Mouse (Mus musculus) forelimb bud, embryonic 11.5 days (tissue): ENCODE results near the gene Mboat2.

Experiments used
- DNase-seq: peaks from one replicate; pipeline ENCODE4 v3.0.0-alpha.2; 2012; ENCODE audit warnings: low read depth, low spot score

The Mboat2 gene

GRCm38 (mm10) chr12:24830766-24831152, at the start of gene Mboat2:
TSS of gene Mboat2 (plus strand) at chr12:24830879.
- DNase-seq, result peak; percentile 78

- DNase-seq, result peak; percentile 21
These were observed 46.9 kb upstream of the Mboat2 start for GRCm38 (mm10) chr12:24783735-24784134.

DNA sequence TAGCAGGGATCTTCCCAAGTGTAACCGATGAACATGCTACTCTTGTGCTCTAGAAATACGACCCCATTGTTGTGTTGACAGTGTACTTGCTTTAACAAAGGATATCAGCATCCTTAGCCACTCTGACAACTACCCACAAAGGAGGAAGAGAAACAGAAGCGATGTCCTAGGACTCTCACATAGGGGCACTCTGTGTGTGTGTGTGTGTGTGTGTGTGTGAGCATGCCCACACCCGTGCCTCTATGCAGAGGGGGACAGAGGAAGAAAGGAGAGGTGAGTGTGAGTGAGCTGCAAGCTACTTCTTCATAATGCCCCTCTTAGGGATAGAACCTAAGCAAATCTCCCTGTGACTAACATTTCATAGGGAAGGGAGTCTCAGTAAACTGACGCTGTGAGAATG, 44.8 kb upstream of the Mboat2 start:
- no peak for DNase-seq

DNA sequence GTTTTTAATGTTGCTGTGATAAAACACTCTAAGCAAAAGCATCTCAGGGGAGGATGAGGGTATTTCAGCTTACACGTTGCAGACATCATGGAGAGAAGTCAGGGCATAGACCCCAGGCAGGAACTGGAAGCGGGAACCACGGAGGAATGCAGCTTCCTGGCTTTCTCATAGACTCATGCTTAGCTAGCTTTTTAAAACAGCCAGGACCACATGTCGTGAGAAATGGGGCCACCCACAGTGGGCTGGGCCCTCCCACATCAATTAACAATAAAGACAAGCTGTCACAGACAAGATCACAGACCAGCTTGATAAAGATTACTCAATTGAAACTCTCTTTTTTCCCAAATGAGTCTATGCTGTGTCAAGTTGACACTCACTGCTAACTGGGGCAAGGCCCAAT, 44.4 kb upstream of the Mboat2 start:
- DNase-seq, result no peak

DNA sequence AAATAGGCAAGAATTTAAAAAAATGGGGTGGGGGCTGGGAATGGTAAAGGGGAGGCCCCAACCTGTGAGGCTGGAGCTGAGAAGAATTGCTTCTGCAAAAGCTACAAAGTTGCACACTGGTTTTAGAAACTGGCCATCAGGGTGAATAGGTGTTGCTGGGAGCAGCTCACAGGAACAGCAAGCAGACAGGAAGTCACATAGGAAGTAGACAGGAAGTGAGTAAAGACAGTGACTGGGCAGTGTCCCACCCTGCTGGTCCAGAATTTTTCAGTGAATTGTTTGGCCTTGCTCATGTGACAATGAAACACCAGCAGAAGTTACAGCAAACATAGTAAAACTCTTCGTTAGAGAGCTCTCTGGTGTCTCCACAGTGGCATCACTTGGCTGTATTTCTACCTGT, 41.0 kb upstream of the Mboat2 start:
- DNase-seq, result no peak

- no peak for DNase-seq
These were observed 19.4 kb upstream of the Mboat2 start for GRCm38 (mm10) chr12:24811230-24811629.

DNA sequence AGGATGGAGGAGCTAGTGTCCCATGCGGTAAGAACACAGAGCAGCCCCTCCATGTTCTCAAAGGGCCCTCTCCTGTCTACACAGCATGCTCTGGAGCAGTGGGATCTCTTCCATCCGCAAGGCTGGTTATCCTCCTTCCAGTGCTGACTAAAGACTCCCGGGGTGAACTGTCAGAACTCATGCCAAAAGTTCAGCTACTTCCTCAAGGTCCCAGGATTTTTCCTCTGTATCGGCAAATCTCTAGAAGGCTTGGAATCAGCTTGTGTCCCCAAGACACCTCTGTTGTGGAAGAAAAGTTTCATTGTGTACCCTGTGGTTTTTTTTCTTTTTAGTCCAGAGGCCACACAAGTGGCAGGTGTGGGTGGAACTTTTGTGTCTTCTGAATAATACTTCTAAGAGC, 18.8 kb upstream of the Mboat2 start:
- no peak for DNase-seq

DNA sequence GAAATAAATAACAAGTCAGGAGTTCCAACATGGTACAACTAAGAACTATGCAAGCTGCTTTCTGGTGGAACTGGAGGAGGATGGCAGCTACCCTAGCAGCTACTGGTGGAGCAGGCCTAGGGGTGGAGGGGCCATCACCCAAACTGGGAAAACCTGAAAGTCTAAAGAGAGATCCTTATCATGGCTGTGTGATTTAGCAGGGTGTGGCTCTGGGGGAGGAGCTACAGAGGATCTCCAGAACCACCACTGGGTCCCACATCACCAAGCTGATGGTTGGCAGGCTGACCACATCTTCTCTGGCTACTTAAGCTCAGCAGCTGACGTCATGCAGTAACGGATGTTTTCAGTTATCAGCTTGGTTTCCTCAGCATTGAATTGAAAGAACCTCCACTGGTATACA, 7.8 kb upstream of the Mboat2 start:
- DNase-seq, result no peak

- DNase-seq, result no peak
These were observed 6.9 kb upstream of the Mboat2 start for GRCm38 (mm10) chr12:24823636-24824354.

- no peak for DNase-seq
These were observed 593 bp upstream of the Mboat2 start for GRCm38 (mm10) chr12:24830086-24830485.

DNA sequence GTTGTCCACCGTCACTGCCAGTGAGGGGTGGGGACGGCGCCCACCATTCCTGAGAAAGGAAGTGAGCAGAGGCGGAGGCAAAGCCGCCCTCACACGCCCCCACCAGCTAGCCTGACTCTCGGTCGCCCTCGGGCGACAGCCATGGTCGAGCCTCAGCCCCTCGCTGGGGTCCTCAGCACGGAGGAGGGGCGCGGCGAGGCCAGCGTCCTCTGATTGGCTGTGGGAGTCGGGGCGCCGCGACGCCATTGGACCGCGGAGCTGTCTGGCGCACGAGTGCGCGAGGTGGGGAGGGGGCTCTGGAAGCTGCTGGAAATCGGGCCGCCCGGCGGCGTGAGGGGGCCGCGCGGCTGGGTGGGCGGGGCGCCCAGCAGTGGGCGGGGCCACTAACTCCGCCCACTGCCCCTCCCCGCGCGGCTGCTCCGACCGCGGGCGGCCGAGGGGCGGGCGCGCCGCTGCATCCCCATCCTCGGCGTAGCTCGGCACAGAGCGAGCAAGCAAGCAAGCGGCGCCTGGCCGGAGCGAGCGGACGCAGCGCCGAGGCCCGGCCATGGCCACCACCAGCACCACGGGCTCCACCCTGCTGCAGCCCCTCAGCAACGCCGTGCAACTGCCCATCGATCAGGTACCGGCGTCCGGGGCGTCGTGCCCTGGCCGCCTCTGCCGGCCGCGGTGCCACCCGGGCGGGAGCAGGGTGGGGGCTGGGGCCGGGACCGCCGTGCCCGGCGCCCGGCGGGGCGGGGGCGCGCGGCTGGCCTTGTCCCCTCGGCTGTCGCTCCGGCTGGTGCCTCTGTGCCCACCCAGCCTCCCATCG, 679 bp downstream of the Mboat2 start:
- DNase-seq, result peak; percentile 99

GRCm38 (mm10) chr12:24831964-24832427, 1.3 kb downstream of the Mboat2 start:
- no peak for DNase-seq

DNA sequence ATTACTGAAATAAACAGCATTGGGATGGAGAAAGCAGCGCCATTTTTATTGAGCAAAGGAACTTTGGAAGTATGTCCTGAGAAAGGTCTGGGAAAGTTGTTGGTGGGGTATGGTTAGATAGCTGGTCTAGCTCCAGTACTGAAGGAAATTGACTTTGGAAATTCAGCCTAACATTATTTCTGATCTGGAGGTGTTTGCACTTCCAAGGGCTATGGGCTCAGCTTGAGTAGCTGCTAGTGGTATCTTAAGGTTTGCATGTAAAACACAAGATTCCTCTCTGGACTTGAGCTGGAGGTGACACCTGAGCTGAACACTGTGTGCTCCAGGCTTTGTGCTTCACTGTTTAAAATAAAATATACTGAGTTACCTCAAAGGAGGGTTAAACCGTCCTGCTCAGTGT, 1.8 kb downstream of the Mboat2 start:
- no peak for DNase-seq

- DNase-seq, result no peak
These were observed 7.3 kb downstream of the Mboat2 start for GRCm38 (mm10) chr12:24837947-24838346.

GRCm38 (mm10) chr12:24841115-24841879, 10.6 kb downstream of the Mboat2 start:
- peak; percentile 70 for DNase-seq

GRCm38 (mm10) chr12:24842299-24842910, 11.7 kb downstream of the Mboat2 start:
- DNase-seq, result no peak

DNA sequence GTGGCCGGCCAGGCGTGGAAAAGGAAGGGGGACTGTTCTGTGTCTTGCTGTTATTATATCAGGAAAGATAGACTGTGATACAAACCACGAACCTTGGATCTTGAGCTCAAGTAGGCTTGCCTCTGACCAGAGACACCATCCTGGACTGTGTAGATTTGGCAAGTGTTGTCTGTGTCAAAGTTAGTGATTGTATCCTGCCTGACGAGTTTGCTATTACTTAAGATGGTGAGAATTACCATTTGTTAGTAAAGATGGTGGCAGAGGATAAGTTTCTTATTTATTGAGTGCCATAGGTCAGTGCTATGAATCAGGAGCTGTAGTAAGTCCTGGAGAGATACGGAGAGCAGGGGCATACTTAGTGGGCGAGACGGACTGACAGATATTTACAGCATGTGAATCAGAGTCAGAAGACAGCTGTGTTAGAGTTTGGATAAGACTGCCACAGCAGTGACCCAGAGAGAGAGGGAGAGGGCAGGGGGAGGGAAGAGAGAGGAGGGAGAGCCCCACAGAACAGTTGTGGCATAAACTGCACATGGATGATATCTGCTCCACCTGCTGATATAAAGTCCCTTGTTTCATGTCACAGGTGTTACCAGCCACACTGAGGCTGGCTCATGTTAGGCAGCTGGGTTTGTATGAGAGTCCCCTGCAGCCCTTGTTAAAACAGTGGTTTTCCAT, 12.9 kb downstream of the Mboat2 start:
- no peak for DNase-seq

GRCm38 (mm10) chr12:24845344-24845743, 14.7 kb downstream of the Mboat2 start:
- no peak for DNase-seq

DNA sequence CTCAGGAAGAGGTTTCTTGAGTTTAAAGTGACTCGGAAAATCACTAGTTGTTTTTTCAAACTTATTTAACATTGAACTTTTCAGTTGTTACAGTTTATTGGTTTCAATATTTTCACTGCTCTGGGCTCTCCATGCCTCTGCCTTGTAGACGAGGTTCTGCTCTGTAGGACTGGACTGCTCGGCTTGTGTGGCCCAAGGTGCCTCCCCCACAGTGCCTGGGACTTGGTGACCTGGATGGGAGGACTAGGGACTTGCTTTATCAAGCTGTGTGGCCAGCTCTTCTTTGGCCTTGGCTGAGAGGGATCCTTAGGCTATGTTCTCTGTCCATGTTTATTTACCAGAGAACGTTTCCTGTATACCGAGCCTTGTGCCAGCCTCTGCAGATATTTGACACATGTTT, 17.4 kb downstream of the Mboat2 start:
- no peak for DNase-seq

DNA sequence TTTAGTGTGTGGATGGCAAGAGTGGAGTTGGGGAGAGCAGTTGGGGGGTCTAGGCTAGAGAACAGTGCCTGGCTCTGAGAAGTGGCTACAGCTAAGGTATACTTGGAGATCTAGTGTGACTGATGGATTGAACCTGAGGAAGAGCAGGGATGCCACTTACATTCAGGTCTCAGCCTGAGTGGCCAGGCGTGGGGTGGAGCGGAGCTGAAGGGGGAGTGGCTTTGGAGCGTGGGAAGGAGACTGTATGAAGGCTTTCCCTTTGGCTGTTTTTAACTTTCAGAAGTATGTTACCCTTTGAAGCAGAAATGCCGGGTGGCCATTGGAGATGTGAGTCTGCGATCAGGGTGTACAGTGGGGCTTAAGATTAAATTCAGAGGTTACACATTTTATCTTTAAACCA, 26.7 kb downstream of the Mboat2 start:
- no peak for DNase-seq

DNA sequence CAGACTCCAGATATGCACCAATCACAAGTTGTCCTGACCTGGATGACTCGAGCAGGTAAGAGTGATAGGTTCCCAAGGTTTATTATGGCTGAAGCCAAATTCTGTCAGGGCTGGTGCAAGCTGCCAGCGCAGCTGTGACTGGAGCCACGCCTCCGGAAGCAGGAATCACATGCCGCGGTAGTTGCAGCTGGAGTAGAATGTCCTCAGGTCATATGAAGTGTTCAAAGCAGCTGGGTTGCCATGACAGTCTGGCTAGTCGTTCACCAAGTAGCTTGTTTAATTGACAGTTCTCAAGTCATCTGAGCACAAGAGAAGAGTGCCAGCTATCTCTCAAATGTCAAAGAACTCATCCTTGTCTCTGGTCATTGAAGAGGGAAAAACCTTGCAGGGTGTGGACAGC, 28.7 kb downstream of the Mboat2 start:
- no peak for DNase-seq
